Mouse (Mus musculus) lung, adult 18-20 months (tissue): ENCODE data around the gene Trhde.

ENCODE experiments used
- DNase-seq, 2 experiments: peaks; one replicate each; pipeline ENCODE4 v3.0.0; 2022; ENCODE audit warnings: mixed read lengths in 2 of 2

The Trhde gene

GRCm38 (mm10) chr10:114802161-114802651 is at the start of gene Trhde:
Trhde (minus strand) TSS chr10:114802307.
- no peak for DNase-seq

GRCm38 (mm10) chr10:114841966-114842365 is 39.9 kb upstream of the Trhde start:
- DNase-seq, result no peak

- DNase-seq, result no peak
Observed at GRCm38 (mm10) chr10:114841440-114841839, 39.3 kb upstream of the Trhde start.

DNA sequence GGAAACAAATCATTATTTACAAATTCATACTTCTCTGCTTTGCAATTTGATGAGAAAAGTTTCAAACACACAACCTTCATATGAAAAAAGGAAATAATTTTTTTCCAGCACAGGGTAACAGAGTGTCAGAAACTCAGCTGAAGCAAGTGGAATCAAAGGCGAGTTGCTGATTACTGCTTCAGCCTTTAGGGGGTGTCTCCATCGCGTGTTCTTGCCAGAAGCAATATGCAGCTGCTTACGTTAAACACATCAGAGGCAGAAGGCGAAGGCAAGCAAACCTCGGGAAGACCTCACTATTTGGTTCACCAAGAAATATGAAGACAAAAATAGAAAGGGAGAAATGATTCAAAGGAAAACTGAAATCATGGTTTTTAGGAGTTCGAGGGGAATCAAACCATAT is 29.2 kb upstream of the Trhde start:
- no peak for DNase-seq

GRCm38 (mm10) chr10:114808799-114809198 is 6.7 kb upstream of the Trhde start:
- no peak for DNase-seq

DNA sequence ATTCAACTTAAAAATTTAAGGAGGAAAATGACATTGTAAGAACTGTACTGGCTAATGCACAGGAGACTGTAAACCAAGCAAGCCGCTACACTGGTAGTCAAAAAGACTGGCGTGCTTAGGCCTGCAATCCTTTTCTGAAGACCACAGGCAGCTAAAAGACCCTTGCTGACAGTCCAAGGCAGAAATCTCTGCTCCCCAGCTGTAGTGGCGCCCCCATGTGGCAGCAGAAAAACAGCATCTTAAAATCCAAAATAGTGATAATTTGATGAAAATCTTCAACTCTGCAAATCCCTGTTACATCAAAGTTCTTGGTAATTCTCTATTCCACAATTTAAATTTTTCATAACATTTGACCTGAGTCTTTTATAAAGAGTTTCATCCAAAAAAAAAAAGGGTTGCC is 3.8 kb upstream of the Trhde start:
- DNase-seq, result no peak

DNA sequence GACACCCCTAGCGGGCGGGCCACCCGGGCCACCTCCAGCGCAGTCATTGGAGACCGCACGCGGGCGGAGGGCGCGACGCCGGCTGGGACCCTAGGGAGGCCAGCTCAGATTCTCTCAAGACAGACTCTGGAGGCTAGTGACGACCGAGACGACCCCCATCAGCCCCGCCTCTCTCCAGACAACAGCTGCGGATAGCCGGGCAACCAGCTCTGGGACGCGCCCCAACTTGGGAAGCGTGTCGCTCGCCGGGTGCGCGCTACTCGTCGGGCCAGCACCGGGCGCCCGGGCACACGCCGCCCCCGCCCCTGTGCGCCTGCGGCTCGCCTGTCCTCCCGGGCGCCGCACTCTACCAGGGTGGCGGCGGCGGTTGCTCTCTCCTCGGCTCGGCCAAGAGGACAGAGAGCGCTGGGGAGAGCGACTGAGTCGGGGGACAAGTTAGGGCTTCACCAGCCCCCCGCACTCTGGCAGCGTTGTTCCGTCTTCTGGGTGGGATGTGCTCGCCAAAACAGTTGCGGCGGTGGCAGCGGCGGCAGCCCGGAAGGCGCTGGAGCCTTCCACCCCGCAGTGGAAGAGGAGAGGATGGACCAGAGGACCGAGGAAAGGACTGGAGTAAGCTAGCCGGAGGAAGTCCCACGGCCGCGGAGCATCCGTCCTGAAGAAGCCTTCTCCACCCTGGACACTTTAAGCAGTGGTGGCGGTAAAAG is 498 bp downstream of the Trhde start:
- DNase-seq, result no peak

DNA sequence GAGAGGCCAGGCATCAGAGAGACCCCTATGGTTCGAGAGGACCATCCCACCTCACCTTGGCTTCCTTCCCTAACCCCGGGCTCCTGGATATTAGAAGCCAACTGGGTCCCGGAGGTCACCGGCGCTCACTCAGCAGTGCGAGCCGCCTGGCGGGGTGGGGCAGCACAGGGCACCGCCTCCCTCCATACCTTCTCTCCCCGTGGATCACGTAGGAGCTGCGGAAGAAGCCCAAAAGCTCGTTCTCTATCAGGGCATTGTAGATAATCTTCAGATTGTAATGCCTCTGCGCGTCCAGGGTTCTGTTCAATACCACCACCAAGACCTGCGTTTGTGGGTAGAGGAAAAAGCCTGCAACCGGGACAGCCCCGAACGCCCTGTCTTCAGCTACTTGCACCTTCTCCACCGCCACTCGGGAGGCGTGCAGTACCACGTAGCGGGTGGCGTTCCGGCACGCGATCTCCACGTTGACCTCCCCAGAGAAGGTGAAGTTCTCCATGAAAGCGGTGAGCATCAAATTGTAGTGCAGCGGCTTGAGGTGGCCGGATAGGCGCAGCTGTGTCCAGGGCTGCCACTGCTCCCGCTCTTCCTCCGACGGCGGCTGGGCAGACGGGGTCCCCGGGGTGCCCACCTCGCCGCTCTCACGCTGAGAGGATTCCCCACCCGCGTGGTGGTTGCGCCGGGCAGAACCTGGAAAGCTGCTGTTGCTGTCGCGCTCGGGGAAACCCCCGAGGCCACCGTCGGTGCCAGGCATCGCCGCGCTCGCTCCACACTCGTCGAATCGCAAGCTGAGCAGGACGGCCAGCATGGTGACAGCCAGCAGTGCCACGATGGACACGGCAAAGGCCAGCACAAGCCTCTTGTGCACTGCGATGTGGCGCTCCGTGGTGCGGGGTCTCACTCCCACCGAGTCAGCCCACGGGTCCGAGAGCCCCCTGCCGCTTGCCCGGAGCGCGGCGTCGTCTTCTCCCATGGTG is 1.5 kb downstream of the Trhde start:
- no peak for DNase-seq

DNA sequence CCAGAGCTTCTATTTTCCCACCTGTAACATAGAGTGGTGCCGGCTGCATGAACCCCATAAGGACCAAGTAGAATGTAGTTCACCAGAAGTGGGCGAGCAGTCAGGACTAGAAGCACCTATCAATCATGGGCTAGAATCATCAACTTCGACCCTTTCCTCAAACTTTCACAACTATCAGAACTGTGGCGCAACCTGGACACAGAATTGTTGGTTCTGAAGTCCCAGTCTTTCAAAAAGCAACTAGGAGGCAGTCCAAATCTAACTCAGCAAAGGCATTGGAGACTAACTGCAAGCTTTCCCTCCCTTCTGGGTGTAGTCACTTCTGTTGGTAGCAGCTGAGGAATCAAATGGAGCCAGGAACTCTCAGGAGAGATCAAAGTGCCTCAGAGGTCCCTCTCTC is 2.6 kb downstream of the Trhde start:
- DNase-seq, result no peak

- DNase-seq, result no peak
Observed at GRCm38 (mm10) chr10:114798788-114799187, 3.3 kb downstream of the Trhde start.

DNA sequence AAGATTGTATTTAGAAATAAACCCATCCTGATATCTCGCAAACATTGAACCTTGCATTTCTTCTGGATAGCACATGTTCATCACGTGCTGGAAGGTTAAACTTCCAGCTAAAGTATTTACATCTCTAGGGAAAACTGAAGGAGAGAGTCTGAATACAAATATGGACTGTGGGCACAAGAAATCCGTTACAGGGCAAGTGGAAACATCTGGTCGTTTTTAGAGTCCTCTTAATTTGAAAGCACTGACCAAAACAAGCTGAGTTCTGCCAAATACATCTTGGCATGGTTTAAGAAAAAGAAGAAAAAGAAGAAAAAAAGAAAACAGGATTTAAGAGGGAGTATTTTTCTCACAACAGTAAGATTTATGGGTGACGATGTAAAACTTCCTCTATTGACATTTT is 3.9 kb downstream of the Trhde start:
- DNase-seq, result no peak

GRCm38 (mm10) chr10:114797664-114798063 is 4.4 kb downstream of the Trhde start:
- no peak for DNase-seq

- no peak for DNase-seq
Observed at GRCm38 (mm10) chr10:114796872-114797271, 5.2 kb downstream of the Trhde start.

DNA sequence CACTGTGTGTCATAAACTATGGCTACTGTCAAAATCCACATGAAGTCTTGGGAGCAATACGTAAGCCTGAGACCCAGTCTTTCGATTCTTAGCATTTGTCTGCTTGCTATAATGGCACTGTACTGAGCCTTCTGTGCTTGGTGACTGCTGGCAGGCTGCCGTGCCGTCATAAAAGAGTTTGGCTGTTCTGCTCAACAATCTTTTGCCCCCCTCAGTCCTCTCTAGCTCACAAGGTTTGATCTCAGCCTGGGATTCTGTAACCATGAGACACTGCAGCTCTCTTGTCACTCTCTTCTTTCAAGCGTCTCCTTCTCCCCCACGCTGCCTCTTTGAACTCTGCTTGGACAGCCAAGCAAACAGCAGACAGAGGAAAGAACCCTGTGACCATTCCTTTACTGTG is 7.9 kb downstream of the Trhde start:
- no peak for DNase-seq

- no peak for DNase-seq
Observed at GRCm38 (mm10) chr10:114765914-114766313, 36.2 kb downstream of the Trhde start.

- DNase-seq, result no peak
Observed at GRCm38 (mm10) chr10:114762125-114762524, 40.0 kb downstream of the Trhde start.

DNA sequence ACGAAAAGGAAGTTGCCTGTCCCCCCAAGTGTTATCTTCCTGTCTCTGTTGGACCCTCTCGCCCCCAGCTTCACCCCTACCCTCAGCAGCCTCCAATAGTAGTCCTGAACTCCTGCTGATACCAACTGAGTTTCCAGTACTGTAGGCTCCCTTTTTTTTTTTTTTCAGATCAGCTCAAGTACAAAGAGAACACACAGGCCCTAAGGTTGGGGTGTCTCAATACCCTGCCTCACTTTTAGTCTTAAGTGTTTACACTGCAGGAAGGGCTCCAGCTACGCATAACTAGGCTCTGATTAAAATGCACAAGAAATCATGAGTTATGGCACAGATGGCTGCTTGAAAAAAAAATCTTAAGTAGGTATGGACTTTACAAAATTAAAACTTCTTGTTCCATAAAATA is 42.9 kb downstream of the Trhde start:
- DNase-seq, result no peak

DNA sequence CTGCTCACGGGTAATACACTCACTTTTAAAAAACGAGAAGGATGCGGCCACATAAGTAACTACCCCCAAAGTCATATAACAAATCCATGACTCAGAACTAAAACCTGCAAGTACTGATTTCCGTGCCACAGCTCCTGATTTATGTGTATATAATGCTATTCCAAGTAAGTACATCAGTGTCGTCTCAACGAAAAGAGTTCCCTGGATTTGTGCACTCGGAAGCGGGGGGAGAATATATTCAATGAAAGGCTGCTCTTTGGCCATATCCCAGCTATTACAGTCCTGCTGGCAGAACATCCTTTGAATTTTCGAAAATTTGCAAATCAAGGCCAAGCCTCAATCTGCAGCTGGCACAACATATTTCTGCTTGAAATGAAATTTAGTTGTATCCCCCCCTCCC is 43.5 kb downstream of the Trhde start:
- no peak for DNase-seq

- no peak for DNase-seq
Observed at GRCm38 (mm10) chr10:114742755-114743705, 59.1 kb downstream of the Trhde start.

DNA sequence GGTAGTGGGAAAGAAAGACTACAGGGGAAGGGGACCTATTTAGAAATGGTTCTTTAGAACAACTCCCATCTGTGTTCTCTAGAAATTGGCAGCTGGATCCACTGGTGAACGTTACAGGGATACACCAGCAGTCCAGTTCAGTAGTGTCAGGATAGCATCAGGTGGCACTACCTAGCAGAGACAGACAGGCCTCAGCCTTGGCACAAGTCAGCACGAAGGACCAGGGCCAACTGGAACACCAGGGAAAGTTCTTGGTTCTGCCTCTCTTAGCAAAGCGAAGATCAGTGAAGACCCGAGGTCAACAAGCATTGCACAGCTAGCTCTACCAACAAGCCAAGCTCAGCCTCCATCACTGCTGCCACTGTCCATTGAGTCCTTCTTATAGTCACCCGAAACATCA is 62.2 kb downstream of the Trhde start:
- DNase-seq, result no peak

- DNase-seq, result no peak
Observed at GRCm38 (mm10) chr10:114737581-114737980, 64.5 kb downstream of the Trhde start.

GRCm38 (mm10) chr10:114736377-114736776 is 65.7 kb downstream of the Trhde start:
- DNase-seq, result no peak

- no peak for DNase-seq
Observed at GRCm38 (mm10) chr10:114735678-114736077, 66.4 kb downstream of the Trhde start.
